Mouse (Mus musculus) cortical plate, adult 2 months (tissue): ENCODE results near the gene Trib3. TPM values are rescaled to one million over a fixed set of nuclear protein-coding genes. Genes with fewer than 3 reads are reported as not detected.
A peak's percentile ranks its signal among the peaks of the same experiment; 100 is the strongest.

ENCODE experiments used
- H3K27ac ChIP-seq: fragments of 200-500 bp; 2 replicates; pipeline ENCODE4 v1.5.1; 2012; ENCODE audit warnings: low read length, control low read depth, inconsistent platforms; ENCODE audit not compliant: insufficient read depth
- H3K4me1 ChIP-seq: fragments of 200-500 bp; 2 replicates; pipeline ENCODE4 v1.6.1; 2011; ENCODE audit warnings: low read length; ENCODE audit not compliant: control insufficient read depth, insufficient read depth
- H3K4me3 ChIP-seq: fragments of 200-500 bp; 2 replicates; pipeline ENCODE4 v1.5.1; 2011; ENCODE audit warnings: mild to moderate bottlenecking, low read length, control low read depth; ENCODE audit not compliant: insufficient read depth
- CTCF ChIP-seq: fragments of 200-500 bp; IDR thresholded peaks from 2 replicates; pipeline ENCODE4 v1.5.1; 2011; ENCODE audit warnings: mild to moderate bottlenecking, control low read depth, low read length; ENCODE audit not compliant: insufficient read depth; ENCODE audit errors: extremely low read depth
- POLR2A ChIP-seq: fragments of 200-500 bp; IDR thresholded peaks from 2 replicates; pipeline ENCODE4 v1.6.1; 2011; ENCODE audit warnings: mild to moderate bottlenecking, low read length, control low read depth; ENCODE audit not compliant: insufficient read depth; ENCODE audit errors: extremely low read depth
- polyA plus RNA-seq: library from polyadenylated mRNA; depleted of rRNA; stranded (reverse); fragments of >200 nt; gene quantifications from 2 replicates; pipeline ENCODE4 v1.2.3, GENCODE M21; 2012

The Trib3 gene
- polyA plus RNA-seq, 1 experiment: 0.61 TPM

- Histone ChIP-seq H3K4me3 (no peak overlapping the region), H3K4me1 (peaks cover 2% of the 10 kb centered on the region; the same call in 1 of the 2 replicates), H3K27ac (no peak overlapping the region)
- TF ChIP-seq POLR2A (no peak), CTCF (no peak)
These were observed 8.5 kb downstream of the Trib3 start for GRCm38 (mm10) chr2:152335289-152335820.

- Histone ChIP-seq H3K4me1 (peaks cover 2% of the 10 kb centered on the region; the same call in 1 of the 2 replicates), H3K4me3 (no peak overlapping the region), H3K27ac (no peak overlapping the region)
- TF ChIP-seq POLR2A (no peak), CTCF (no peak)
These were observed 10.4 kb downstream of the Trib3 start for GRCm38 (mm10) chr2:152333345-152334006.

- Histone ChIP-seq H3K4me3 (peak within 1 kb of the TSS; percentile 81), H3K4me1 (peaks cover 2% of the 10 kb centered on the region; the same call in 1 of the 2 replicates), H3K27ac (peak within 1 kb of the TSS; percentile 55; the same call in 1 of the 2 replicates)
- peak; percentile 81 for TF ChIP-seq POLR2A
- TF ChIP-seq CTCF: no peak
These were observed 11.6 kb downstream of the Trib3 start, which contains the start of gene Rbck1 for GRCm38 (mm10) chr2:152332101-152332825. TSS of gene Rbck1 (minus strand) at chr2:152332653.

GRCm38 (mm10) chr2:152330858-152331423, 12.9 kb downstream of the Trib3 start:
- Histone ChIP-seq H3K4me1 (peaks cover 2% of the 10 kb centered on the region; the same call in 1 of the 2 replicates), H3K4me3 (0 out of 2 replicates have a peak overlapping the region, but pooled peaks have one; percentile 81), H3K27ac (no peak overlapping the region)
- TF ChIP-seq POLR2A (no peak), CTCF (no peak)

GRCm38 (mm10) chr2:152327980-152328379, 15.9 kb downstream of the Trib3 start:
- H3K4me1 ChIP-seq: peaks cover 2% of the 10 kb centered on the region; the same call in 1 of the 2 replicates
- no peak overlapping the region for H3K27ac ChIP-seq
- no peak overlapping the region for H3K4me3 ChIP-seq
- no peak for TF ChIP-seq CTCF
- no peak for TF ChIP-seq POLR2A

- no peak overlapping the region for H3K4me3 ChIP-seq
- H3K27ac ChIP-seq: no peak overlapping the region
- TF ChIP-seq CTCF: no peak
- TF ChIP-seq POLR2A: no peak
- peaks cover 2% of the 10 kb centered on the region; the same call in 1 of the 2 replicates for H3K4me1 ChIP-seq
These were observed 17.2 kb downstream of the Trib3 start for GRCm38 (mm10) chr2:152326654-152327053.

GRCm38 (mm10) chr2:152326157-152326556, 17.7 kb downstream of the Trib3 start:
- Histone ChIP-seq H3K4me3 (no peak overlapping the region), H3K4me1 (peaks cover 2% of the 10 kb centered on the region; the same call in 1 of the 2 replicates), H3K27ac (no peak overlapping the region)
- no peak for TF ChIP-seq CTCF
- TF ChIP-seq POLR2A: no peak

- H3K4me1 ChIP-seq: no peaks in the 10 kb centered on the region
- no peak overlapping the region for H3K27ac ChIP-seq
- TF ChIP-seq CTCF (no peak), POLR2A (no peak)
- H3K4me3 ChIP-seq: no peak overlapping the region
These were observed 19.0 kb downstream of the Trib3 start for GRCm38 (mm10) chr2:152324842-152325241.

GRCm38 (mm10) chr2:152323971-152324370, 19.9 kb downstream of the Trib3 start:
- no peak overlapping the region for H3K4me3 ChIP-seq
- no peak overlapping the region for H3K27ac ChIP-seq
- no peak for TF ChIP-seq CTCF
- TF ChIP-seq POLR2A: no peak
- no peaks in the 10 kb centered on the region for H3K4me1 ChIP-seq
